Mouse (Mus musculus): ENCODE measurements around the gene Cd9. TPM values are rescaled to one million over a fixed set of nuclear protein-coding genes. Genes with fewer than 3 reads are reported as not detected.

Gene Cd9
- total RNA-seq, 2 experiments from 2014 or later, result 141 to 154 TPM

DNA sequence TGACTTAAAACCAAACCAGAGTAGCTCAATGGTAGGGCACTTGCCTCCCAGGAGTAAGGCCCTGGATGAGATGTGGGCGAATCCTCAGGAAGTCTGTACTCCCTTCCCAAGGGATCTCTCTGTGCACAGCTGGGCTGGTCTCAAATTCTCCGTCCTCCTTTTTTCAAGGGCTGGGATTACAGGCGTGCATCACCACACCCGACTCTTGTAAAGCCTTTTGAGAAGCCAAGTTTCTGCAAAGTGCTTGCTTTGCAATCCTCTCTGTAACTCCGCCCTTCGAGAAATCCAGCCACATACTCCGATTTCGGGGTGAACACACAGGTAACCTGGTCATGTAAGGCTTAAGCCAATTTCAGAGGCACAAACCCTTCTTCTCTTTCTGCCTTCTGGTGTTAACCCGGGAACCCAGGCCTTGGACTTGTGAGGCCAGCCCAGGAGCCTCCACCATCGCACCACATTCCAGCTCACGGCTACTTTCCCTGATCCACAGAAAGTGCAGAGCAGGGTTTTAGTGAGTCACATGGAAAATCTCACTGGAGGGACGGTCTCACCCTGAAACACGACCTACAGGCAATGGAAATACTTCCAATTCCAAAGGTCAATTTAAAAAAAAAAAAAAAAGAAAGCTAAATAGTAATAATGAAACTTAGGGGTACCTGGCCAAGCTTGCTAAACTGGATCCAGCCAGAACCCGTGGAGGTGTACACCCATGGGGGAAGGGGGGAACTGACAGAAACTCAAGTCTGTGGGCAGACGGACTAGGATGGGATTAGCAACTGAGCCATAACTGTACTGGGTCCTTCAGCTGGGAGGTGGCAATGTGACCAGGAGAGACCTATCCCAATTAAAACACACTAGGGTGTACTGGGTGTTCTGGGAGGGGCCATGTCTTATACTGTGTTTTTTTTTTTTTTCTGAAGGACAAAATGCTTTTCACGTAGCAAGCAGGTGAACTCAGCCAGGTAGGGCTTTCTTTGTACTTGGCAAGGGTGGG is 16.2 kb downstream of the Cd9 start:
- no peak for DNase-seq (ENCODE audit: low spot score in 2 of 2)

DNA sequence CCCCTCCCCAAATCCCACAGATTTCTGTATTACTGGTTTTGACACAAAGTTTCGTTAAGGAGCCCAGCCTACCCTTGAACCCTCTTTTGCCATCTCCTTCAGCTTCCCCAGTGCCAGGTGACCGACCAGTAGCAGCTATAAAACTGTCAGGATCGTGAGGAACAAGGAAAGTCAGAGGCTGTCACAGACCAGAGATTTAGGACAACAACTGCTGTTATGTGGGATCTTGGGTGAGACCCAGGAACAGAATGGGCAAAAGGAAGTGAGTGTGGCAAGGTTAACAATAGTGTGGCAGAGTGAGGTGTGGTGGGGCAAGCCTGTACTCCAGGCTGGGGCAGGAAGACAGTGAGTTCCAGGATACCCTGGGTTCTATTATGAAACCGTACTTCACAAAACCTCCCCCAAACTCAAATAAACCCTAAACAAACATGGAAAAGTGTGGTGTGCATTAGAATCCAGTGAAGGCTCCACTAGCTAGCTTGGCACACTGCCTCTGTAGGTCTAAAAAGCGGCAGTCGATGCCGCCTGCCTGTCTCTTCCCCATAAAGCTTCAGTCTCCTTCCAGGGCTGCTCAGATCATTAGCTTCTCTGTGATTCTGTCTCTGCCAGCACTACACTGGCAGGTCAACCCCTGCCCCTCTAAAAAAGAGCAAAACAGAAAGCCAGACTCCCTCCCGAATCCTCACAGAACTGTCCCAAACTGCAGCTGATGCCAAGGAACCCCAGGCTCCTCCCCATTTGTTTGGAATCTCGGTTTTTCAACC is 17.6 kb downstream of the Cd9 start:
- DNase-seq (ENCODE audit: low spot score in 2 of 2), result no peak

DNA sequence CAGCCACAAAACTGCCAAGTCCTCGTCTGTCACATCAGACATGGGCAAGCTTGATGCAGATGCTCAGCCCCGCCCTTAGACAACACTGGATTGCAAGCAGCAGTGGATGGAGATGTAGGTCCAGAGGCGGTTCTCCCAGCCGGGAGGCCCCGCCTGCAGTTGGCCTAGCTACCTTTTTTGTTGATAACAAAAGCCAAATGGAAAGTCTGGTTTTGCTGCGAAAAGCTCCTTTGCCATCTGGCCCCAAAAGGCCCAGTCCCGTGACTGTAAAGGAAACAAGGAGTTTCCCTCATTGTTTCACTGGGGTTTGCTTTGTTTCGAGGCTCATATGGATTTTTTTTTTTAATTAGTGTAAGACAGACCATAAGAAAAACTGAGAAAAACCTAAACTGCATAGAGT is 18.5 kb downstream of the Cd9 start:
- DNase-seq (ENCODE audit: low spot score in 2 of 2), result no peak

DNA sequence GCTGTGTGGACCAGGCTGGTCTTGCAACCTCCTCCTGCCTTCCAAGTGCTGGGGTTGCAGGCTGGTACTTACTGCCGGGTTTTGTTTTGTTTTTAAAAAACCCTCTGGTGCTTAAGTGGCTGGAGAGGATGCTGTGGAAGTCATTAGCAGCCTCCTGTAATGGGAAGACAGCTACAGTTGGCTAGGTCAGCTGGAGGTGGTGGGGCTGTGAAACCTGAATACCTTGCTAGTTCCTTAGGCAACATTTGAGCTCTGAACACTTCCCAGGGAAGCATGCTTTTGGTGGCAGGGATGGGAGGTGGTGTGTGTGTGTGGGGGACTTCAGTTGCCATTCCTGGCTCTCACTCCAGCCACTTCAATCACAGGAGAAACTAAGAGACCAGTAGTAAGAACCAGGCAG is 19.4 kb downstream of the Cd9 start:
- DNase-seq (ENCODE audit: low spot score in 2 of 2), result no peak

DNA sequence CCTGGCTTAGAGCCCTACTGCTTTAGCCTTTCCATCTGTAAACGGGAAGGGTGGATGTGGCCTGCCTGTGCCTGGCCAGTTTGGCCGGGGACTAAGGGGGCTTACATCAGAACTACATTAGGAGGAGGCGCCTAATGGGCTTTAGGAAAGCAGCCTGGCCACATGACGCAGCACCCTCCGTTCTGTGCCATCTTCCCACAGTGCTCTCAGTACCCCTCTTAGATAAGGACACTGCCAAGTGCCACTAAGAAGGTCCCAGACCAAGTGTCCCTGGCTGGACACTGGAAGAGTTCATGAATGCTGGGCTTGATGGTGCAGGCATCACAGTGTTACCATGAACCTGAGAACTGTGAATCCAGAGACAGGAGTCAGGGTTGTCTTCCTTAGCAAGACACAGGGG is 20.7 kb downstream of the Cd9 start:
- no peak for DNase-seq (ENCODE audit: low spot score in 2 of 2)

DNA sequence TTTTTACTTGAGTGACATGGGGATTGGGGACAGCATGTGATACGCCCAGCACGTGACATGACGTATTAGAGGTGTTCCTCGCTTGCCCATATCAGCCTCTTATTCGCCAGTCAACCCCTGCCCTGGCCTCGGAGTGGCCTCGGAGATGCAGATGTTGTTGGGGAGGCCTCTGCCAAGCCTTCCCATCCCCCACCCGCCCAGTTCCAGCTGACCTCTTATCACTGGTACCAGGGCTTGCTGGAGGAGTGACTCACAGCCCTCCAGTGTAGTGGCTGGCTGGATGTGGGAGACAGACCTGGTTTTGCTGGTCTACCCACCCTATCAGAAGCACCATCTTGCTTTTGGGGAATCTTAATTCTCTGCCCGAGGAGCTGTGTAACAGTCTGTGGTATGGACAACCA is 21.3 kb downstream of the Cd9 start:
- DNase-seq (ENCODE audit: low spot score in 2 of 2), result no peak

DNA sequence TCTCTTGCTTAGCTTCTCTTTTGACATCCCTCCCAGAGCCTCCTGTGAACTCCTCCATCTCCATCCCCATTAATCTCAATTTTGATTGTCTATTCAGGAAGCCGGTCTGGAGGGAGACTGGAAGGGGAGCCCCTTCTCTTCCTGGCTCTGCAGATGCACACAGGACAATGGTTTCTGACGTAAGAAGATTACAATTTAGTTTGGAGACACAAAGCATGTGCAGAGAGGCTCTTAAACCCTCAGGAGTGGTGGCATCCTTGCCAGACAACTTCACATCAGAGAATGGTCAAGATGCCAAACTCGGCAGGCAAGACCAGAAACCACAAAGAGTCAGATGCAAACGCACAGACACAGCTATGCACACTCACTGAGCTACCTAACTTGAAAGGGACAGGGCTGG is 22.7 kb downstream of the Cd9 start:
- no peak for DNase-seq (ENCODE audit: low spot score in 2 of 2)

DNA sequence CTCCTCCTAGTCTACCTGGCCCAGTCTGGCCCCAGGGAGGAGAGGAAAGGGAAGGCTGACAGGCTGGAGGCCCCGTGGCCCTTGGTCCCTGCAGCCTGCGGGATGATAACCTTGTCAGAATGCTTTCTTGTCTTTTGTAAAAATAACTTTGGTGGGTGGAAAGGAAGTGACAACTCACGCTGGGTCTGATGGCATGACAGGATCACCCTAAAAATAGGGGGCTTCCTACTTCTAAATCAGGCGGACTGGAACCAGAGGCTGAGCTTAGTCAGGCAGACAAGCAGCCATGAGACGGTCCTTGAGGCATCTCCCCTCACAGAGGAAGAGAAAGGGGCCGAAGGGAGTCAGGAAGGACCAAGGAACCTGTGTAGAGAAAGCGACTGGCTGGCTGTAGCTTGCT is 23.3 kb downstream of the Cd9 start:
- no peak for DNase-seq (ENCODE audit: low spot score in 2 of 2)

DNA sequence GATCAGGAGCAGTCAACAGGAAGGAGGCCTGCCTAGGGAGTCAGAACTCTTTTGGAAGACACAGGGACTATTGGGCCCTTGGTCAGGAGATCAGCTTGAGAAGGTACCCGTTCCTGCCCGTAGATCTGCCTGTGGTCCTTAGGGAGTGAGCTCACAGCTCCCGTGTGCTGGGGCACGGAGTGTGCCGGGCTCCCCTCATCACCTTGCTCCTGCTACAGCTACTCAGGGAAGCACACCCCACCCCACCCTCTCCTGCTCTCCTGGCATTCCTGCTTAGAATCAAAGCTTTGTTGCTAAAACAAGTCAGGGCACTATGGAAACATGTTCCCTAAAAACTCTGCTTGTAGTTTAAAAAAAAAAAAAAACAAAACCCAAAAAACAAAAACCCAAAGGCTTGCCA is 24.0 kb downstream of the Cd9 start:
- DNase-seq (ENCODE audit: low spot score in 2 of 2), result no peak

DNA sequence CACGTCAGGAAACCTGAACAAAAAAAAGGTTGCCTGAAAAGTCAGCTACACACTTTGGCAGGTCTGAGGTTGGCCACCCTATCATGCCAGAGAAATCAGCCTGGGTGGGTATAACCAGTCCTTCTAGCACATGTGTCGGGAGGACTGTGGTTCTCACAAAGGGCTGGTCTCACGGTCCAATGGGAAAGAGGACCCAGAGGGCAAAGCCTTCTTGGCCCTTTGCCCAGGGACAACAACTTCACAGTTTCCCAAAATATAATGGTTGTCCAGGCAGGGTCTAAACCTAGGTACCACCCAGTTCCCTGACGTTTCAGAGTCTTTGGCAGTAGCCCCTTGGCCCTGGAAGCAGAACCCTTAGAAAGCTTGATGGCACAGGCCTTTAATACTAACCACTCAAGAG is 25.4 kb downstream of the Cd9 start:
- no peak for DNase-seq (ENCODE audit: low spot score in 2 of 2)

DNA sequence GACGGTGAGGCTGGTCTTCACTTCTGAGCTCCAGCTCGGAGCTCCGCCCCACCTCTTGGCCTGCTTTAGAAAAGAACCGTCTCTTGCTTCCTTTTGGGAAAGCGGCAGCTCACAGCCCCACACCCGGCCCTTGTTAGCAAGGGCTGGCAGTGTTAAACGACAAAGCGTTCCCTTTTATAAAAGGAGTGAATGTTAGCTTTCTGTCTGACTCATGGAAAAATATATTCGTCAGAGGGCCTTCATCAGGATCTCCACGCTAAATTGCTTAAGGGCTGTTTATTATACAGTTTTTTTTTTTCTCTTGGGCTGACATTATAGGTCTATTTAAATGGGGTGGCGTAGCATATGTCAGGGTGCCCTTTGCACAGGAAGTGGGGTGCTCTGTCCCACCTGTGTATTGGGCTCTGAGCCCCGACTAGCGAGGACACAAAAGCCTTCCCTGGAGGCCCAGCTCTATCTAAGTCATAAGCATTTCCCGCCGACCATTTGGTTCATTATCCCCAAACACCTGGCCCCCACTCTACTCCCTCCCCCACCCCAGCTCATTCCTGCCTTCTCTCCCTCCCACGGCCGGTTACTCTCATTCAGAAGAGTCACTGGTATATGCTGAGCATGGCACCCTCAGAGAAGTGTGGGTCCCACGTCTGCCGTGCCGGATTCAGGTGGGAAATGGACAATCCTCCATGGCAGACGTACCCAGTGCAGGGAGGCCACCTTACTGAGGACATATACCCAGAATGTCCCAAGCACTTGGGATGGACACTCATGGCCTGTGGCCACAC is 26.2 kb downstream of the Cd9 start:
- no peak for DNase-seq (ENCODE audit: low spot score in 2 of 2)

DNA sequence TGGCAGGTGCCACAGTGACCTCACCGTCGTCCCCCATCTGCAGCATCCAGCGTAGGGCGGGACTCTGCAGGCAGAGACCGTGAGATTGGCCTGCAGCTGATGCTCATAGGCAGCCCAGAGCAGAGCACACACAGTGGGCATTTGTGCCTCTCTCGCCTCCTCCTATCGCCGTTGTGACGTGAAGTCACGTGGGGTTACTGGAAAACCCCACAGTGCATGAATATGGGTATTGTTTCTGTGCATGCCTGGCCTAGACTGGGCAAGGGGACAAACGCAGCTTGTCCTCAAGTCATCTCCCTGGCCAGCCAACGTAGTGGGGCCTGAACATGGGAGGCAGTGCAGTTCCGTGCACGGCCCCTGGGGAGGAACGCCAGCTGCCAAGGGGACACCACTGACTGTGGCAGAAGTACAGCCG is 27.3 kb downstream of the Cd9 start:
- DNase-seq (ENCODE audit: low spot score in 2 of 2), result no peak

DNA sequence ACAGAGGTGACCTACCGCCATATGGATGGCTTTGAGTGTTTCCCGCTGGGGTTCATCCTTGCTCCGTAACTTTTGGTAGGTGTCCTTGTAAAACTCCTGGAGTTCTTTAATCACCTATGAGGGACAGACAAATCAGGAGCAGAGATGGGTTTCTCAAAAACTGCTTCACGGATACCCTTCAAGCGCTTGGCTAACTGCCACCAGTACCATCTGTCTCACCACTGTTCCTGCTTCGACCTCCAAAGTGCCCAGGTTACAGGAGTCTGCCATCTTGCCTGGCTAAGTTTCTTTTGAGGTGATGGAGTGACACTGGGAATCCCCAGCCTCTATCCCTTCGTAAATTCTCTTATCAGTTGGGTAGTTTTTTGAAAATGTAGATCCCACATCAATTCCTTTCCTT is 32.3 kb downstream of the Cd9 start:
- no peak for DNase-seq (ENCODE audit: low spot score in 2 of 2)

DNA sequence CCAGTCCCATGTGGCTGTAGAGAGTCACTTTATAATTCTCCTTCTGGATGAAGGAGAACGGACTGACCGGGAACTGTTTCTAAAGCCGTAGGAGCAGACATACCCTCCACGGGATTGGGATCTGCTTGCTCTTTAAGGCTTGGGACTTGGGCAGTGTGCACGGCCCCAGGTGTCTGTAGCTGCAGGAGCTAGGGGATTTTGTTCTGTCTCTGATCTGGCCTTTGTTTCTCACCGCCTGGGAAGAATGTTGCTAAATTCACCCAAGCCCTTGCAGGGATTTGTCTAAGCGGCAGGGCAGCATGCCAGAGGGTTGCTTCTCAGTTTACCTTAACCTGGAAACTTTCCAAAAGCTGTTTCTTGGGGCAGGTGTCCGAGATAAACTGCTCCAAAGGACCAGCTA is 32.8 kb downstream of the Cd9 start:
- DNase-seq (ENCODE audit: low spot score in 2 of 2), result no peak

DNA sequence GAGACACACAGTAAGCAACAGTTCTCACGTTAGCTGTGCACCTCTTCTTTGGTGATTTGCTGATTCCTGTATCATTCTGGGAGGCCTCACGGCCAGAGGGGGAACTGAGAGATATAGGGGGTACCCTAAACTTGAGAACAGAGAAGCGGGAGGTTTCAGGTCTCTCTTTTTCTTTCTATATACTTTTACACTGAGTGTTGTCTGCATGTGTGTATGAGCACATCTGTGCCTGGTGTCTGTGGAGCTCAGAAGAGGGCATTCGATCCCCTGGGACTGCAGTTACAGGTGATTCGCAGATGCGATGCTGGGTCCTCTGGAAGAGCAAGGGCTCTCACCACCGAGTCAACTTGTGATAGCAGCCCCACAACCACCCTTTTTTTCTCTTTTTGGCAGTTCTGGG is 33.3 kb downstream of the Cd9 start:
- no peak for DNase-seq (ENCODE audit: low spot score in 2 of 2)

DNA sequence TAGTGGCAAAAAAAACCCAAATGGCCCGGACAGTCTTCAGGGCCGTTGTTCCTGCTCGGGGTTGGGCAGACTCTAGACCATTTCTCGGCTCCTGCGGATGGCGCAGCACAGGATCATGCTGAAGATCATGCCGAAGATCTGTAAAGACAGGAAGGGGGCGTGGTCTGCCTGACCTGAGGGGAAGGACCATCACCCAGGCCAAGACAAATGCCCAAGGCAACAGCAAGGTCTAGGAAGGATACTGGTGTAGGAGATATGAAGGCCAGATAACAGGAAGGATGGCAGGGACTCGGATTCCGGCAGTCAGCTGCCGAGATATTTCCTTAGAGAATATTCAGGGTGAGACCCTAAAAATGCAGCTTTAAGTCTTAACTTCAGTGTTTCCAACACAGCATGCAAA is 34.0 kb downstream of the Cd9 start:
- DNase-seq (ENCODE audit: low spot score in 2 of 2), result no peak

DNA sequence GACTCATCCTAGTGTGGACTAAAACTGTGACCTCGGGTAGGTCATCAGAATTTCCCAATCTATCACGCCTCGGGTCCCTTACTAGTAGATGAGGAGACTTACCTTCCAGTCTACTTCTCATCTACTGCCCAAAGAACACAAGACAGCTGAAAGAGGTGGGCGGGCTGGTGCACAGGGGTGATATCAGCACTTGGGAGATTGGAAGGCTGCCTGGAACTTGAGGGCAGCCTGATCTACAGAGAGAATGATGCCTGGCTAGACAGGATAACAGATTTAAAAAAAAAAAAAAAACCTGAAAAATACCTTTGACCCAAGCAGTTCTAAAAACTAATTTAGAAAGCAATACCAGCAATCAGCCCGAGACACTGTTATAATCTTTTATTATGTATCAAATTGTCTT is 34.7 kb downstream of the Cd9 start:
- no peak for DNase-seq (ENCODE audit: low spot score in 2 of 2)

DNA sequence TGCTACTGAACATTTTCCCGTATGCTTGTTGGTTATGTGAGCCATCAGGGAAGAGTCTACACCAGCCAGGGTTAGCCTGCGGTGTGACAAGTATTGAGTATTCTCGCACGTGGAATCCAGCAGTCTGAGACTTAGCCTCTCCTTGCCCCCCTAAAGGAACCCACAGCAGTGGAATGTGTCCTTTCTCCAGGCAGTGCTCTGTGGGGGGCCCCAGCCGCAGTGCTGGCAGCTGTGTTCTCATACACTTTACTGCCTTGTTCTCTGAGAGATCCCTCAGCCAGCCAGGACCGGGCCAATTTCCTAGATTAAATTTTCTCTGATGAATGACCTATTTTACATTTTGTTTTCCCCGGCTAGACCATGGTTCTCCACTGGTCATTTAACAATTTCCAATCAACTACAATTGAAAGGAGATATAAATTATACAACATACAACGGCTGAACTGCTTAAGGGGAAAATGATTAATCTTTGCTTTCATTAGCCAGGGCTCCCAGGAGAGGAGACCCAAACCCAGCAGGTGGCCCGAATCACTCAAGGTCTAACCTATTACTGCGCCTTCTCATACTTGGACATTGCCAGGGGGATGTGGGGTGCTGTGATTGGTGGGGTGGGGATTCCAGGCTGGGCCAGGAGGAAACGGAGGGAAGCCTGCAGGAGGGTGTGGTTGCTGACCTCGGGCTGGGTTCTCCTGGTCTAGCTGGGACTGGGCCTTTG is 38.6 kb downstream of the Cd9 start:
- no peak for DNase-seq (ENCODE audit: low spot score in 2 of 2)

DNA sequence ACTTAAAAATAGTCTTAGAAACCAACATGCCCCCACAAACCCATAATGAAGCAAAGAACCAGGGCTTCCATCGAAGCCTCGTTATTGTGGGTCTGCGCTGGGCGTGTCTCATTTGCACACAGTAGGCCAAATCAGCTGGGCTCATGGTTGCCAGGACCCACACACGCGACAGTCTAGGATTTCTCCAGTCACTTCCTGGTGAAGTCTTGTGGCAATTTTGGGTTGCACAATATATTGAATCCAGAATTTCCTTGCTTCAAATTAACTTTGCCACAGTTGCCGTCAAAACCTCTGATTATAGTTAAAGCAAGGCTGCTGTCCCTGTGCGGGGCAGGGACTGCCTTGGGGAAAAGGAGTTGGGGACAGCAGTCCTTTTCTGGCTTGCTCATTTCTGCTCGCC is 39.9 kb downstream of the Cd9 start:
- DNase-seq (ENCODE audit: low spot score in 2 of 2), result no peak

DNA sequence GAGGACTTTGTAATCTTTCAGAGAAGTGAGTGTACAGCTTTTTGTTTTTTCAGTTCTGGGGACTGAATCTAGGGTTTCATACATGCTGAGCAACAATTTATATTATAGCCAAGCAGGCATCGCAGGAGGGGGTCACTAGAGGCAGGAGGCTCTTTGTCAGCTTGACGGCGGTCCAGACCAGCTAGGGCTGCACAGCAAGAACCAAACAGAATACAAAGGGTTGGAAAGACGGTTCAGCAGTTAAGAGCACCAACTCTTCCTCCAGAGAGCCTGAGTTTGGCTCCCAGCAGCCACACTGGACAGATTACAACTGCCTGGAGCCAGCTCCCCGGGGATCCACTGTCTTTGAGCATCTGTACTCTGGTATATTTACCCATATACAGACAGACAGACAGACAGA is 40.3 kb downstream of the Cd9 start:
- no peak for DNase-seq (ENCODE audit: low spot score in 2 of 2)

DNA sequence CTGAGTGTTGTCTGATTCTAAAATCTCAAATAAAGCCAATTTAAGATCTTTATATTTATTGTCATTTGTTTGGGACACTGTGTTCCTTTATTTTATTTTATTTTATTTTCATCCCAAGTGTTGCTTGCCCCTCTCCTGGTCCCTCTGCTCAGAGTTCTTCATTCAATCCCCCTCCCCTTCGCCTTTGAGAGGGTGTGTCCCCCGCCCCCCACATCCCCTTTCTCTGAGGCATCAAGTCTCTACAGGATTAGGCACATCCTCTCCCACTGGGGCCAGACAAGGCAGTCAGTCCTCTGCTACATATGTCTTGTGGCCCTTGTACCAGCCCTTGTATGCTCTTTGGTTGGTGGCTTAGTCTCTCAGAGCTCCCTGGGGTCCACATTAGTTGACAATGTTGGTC is 46.9 kb downstream of the Cd9 start:
- DNase-seq (ENCODE audit: low spot score in 2 of 2), result no peak

All from adrenal gland, postnatal 4 days (tissue).